Mouse (Mus musculus): ENCODE measurements around the gene Cd5l. TPM values are rescaled to one million over a fixed set of nuclear protein-coding genes. Genes with fewer than 3 reads are reported as not detected.

Gene Cd5l
- total and polyA plus RNA-seq, 3 experiments, result 0.11 to 0.17 (median 0.11) TPM

- TF ChIP-seq MAX (IDR thresholded peaks at IDR 0.05; ENCODE audit: low read length), result peak; percentile 64
- 0 out of 2 replicates have a peak, but pooled peaks have one; percentile 57 for TF ChIP-seq TBP (conservative IDR thresholded peaks at IDR 0.05; ENCODE audit: low read depth, low read length)
- TF ChIP-seq ELF1 (IDR thresholded peaks at IDR 0.05; ENCODE audit: low read depth, low read length), result peak; percentile 44; the same call in 1 of the 2 replicates
- TF ChIP-seq NELFE (IDR thresholded peaks at IDR 0.05; ENCODE audit: low read depth, low read length), result no peak
- TF ChIP-seq MXI1 (IDR thresholded peaks at IDR 0.05; ENCODE audit: low read depth, low read length), result no peak; the same call in 1 of the 2 replicates
- TF ChIP-seq USF1 (IDR thresholded peaks at IDR 0.05; ENCODE audit: low read depth, low read length), result peak; percentile 71
- TF ChIP-seq ZNF384 (IDR thresholded peaks at IDR 0.05; ENCODE audit: low read depth, low read length), result peak; percentile 81
- no peak for TF ChIP-seq JUN (IDR thresholded peaks at IDR 0.05; ENCODE audit: insufficient read depth, low read depth, low read length)
- TF ChIP-seq ZKSCAN1 (IDR thresholded peaks at IDR 0.05; ENCODE audit: borderline replicate concordance, low read depth, low read length), result no peak
- no peak for TF ChIP-seq ZMIZ1 (IDR thresholded peaks at IDR 0.05; ENCODE audit: low read depth, low read length)
- 0 out of 2 replicates have a peak, but pooled peaks have one; percentile 19 for TF ChIP-seq POLR2A (IDR thresholded peaks at IDR 0.05; ENCODE audit: low read depth, low read length)
These were observed 18.8 kb downstream of the Cd5l start, which contains the start of gene Fcrl1 (continued) for GRCm38 (mm10) chr3:87376195-87377165.

- no peak for DNase-seq (ENCODE audit: extremely low read depth)
- Histone ChIP-seq H3K79me2 (replicated peaks; ENCODE audit: control insufficient read depth, extremely low read depth, insufficient read depth, poor library complexity, severe bottlenecking) (no peaks in the 10 kb centered on the region), H3K27ac (ENCODE audit: insufficient read depth, low read depth) (peak overlapping the region; percentile 30; the same call in 1 of the 2 replicates), H3K9me3 (replicated peaks; ENCODE audit: low read length) (no peaks in the 10 kb centered on the region), H3K9ac (ENCODE audit: insufficient read depth, low read depth) (peak overlapping the region; percentile 27; the same call in 1 of the 2 replicates), H3K4me1 (ENCODE audit: control insufficient read depth in 1 of 2, insufficient read depth in 2 of 2) (peaks cover 12 to 25% of the 10 kb centered on the region in 2 experiments), H3K36me3 (replicated peaks in 1 of 2; ENCODE audit: control insufficient read depth in 1 of 2, insufficient read depth in 1 of 2, low read length in 1 of 2) (peaks cover 0 to 2% of the 10 kb centered on the region in 2 experiments), H3K27me3 (replicated peaks) (no peaks in the 10 kb centered on the region), H3K4me3 (replicated peaks in 1 of 3; ENCODE audit: low read depth in 2 of 3, low read length in 2 of 3, poor library complexity in 1 of 3) (peak overlapping the region; percentile 50 to 60 (median 60)), H3K4me2 (ENCODE audit: insufficient read depth, low read depth, poor library complexity, severe bottlenecking) (peak overlapping the region; percentile 80)
- TF ChIP-seq MXI1 (IDR thresholded peaks at IDR 0.05; ENCODE audit: low read depth, low read length) (no peak; the same call in 1 of the 2 replicates), SMC3 (IDR thresholded peaks at IDR 0.05; ENCODE audit: low read depth, low read length) (no peak), SIN3A (IDR thresholded peaks at IDR 0.05; ENCODE audit: low read length) (no peak), EP300 (IDR thresholded peaks at IDR 0.05; ENCODE audit: low read length) (no peak), MAFK (IDR thresholded peaks at IDR 0.05; ENCODE audit: insufficient replicate concordance, low read length) (no peak), JUND (conservative IDR thresholded peaks at IDR 0.05; ENCODE audit: low read depth, low read length) (no peak), IRF4 (IDR thresholded peaks at IDR 0.05; ENCODE audit: low read depth, low read length) (no peak), MYC (IDR thresholded peaks at IDR 0.05; ENCODE audit: low read depth, low read length) (no peak), ETS1 (conservative IDR thresholded peaks at IDR 0.05; ENCODE audit: low read depth, low read length) (no peak), HCFC1 (IDR thresholded peaks at IDR 0.05; ENCODE audit: low read depth, low read length) (no peak), TCF12 (IDR thresholded peaks at IDR 0.05; ENCODE audit: low read depth, low read length) (no peak), TBP (conservative IDR thresholded peaks at IDR 0.05; ENCODE audit: low read depth, low read length) (no peak), CHD2 (IDR thresholded peaks at IDR 0.05; ENCODE audit: low read length) (no peak), USF2 (conservative IDR thresholded peaks at IDR 0.05; ENCODE audit: low read depth, low read length) (no peak), RAD21 (IDR thresholded peaks at IDR 0.05; ENCODE audit: low read depth, low read length) (no peak)
- in situ Hi-C loops (cut with MboI; ENCODE audit: low pct_ligation_motif_present, low pct_unique_long_range_greater_than_20kb, low sequenced_read_pairs) (no loop called here), dilution Hi-C loops (cut with MboI; ENCODE audit: extremely low pct_ligation_motif_present, extremely low pct_unique_long_range_greater_than_20kb, low sequenced_read_pairs) (no loop called here)
These were observed 19.5 kb downstream of the Cd5l start for GRCm38 (mm10) chr3:87377228-87377627.

All from CH12.LX (cell line).